Mouse (Mus musculus) liver, embryonic 13.5 days (tissue): ENCODE measurements around the gene Olfr223. TPM values are rescaled to one million over a fixed set of nuclear protein-coding genes. Genes with fewer than 3 reads are reported as not detected.
A peak's percentile ranks its signal among the peaks of the same experiment; 100 is the strongest.
"Not testable (repeated sequence)": the region's sequence is repeated elsewhere in the genome, so short reads cannot be mapped to it uniquely, and the experiment has no call there.

Experiments
- ATAC-seq: fragments of 200-750 bp; cut with Nextera tagmentation; 2 replicates; pipeline ENCODE4 v1.8.0; 2017; ENCODE audit warnings: low read depth, mild to moderate bottlenecking, moderate number of reproducible peaks, moderate library complexity
- DNase-seq: peaks from one replicate; pipeline ENCODE4 v3.0.0; 2022
- H3K27ac ChIP-seq: fragments of 300-500 bp; sonication (generic); 2 replicates; pipeline ENCODE4 v1.5.1; 2015; ENCODE audit warnings: moderate library complexity, mild to moderate bottlenecking, inconsistent platforms
- H3K27me3 ChIP-seq: fragments of 300-500 bp; sonication (generic); 2 replicates; pipeline ENCODE4 v1.6.1; 2015; ENCODE audit warnings: mild to moderate bottlenecking, inconsistent platforms
- H3K36me3 ChIP-seq: fragments of 300-500 bp; sonication (generic); 2 replicates; pipeline ENCODE4 v1.6.1; 2015; ENCODE audit warnings: mild to moderate bottlenecking, inconsistent platforms
- H3K4me1 ChIP-seq: fragments of 300-500 bp; sonication (generic); replicated peaks from 2 replicates; pipeline ENCODE4 v1.6.1; 2015; ENCODE audit warnings: inconsistent platforms
- H3K4me2 ChIP-seq: fragments of 300-500 bp; sonication (generic); 2 replicates; pipeline ENCODE4 v1.6.1; 2015; ENCODE audit warnings: inconsistent platforms, mild to moderate bottlenecking, moderate library complexity
- H3K4me3 ChIP-seq: fragments of 300-500 bp; sonication (generic); replicated peaks from 2 replicates; pipeline ENCODE4 v1.5.1; 2015; ENCODE audit warnings: mild to moderate bottlenecking, inconsistent platforms
- H3K9ac ChIP-seq: fragments of 300-500 bp; sonication (generic); 2 replicates; pipeline ENCODE4 v1.6.1; 2015; ENCODE audit warnings: mild to moderate bottlenecking, inconsistent platforms
- H3K9me3 ChIP-seq: fragments of 300-500 bp; sonication (generic); replicated peaks from 2 replicates; pipeline ENCODE4 v1.6.1; 2016; ENCODE audit warnings: inconsistent platforms
- WGBS: fragments of 180-500 bp; shearing (Covaris S2); methylation state at CpG from one replicate; pipeline ENCODE4 v1.1.7; 2015; ENCODE audit not compliant: insufficient replicate concordance; 5-methylcytosine and 5-hydroxymethylcytosine counted together
- polyA plus RNA-seq: library from polyadenylated mRNA; unstranded; fragments of >200 nt; fragmentation: Nextera tagmentation; extraction: Ambion mirVana; gene quantifications from 2 replicates; pipeline ENCODE4 v1.2.1, GENCODE M21; 2015

The Olfr223 gene
- polyA plus RNA-seq, 1 experiment from 2014 or later, result not detected

DNA sequence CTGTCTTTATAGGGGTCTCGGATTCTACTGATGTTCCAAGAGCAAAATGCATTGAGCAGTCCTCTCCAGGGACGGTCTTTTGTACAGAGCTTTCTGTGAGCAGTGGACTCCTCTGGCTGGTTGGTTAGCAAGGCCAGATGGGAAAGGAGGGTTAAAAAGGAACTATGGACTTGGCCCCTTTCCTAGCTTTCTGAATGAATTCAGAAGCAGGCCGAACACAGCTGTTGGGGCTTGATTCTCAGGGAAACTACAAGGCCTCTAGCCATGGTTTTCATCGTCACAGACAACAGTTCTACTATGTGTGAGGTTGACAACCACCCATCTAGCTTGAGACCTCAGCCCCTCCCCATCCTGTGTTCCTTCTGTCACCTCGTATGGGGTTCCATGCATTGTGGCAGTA lies 36.8 kb upstream of the Olfr223 start:
- Histone ChIP-seq H3K4me2 (no peak overlapping the region), H3K27me3 (no peaks in the 10 kb centered on the region), H3K4me1 (no peaks in the 10 kb centered on the region), H3K9me3 (no peaks in the 10 kb centered on the region), H3K4me3 (no peak overlapping the region), H3K9ac (no peak overlapping the region), H3K27ac (no peak overlapping the region), H3K36me3 (no peaks in the 10 kb centered on the region)
- DNase-seq, result no peak
- ATAC-seq, result no peak
- 57% methylated on average over 5 of the region's 5 CpGs for WGBS

DNA sequence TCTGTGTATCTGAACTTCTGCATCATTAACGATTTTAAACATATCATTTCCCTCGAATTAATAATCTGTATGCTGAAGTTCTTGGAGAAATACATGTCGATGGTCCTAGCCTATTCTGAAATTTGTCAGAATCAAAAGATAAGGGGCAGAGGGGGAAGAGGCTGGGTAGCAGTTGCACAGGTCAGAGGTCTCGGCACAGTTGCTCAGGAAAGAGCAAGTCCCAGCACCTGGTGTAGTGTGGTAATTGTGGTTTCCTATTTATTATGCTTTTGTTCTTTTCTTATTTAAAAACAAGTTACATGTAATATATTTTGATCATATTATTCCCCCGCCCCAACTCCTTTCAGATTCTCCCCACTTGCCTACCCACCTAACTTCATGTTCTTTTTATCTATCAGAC lies 35.1 kb upstream of the Olfr223 start:
- H3K9me3 ChIP-seq, result no peaks in the 10 kb centered on the region
- no peaks in the 10 kb centered on the region for H3K4me1 ChIP-seq
- no peak overlapping the region for H3K4me3 ChIP-seq
- WGBS, result 43% methylated on average over 5 of the region's 5 CpGs
- no peaks in the 10 kb centered on the region for H3K36me3 ChIP-seq
- no peak overlapping the region for H3K4me2 ChIP-seq
- DNase-seq (no peak), ATAC-seq (no peak)
- no peaks in the 10 kb centered on the region for H3K27me3 ChIP-seq
- H3K9ac ChIP-seq, result no peak overlapping the region
- H3K27ac ChIP-seq, result no peak overlapping the region

DNA sequence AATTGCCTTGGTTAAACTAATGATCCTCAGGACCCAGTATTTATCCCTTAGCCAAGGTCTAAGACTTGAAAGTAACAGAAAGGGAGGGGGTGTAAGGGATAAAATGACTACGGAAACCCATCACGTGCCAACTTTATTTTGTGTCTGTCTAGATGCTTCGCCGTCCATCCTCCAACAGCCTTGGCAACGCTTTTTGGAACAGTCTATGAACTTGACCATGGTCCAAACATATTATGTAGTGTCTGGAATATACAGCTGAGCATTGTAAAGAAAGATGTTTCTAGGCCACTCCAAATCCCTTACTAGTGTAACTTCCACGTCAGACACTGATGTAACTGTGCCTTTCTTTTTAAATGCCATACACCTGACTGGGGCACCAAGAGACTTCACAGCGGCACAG lies 33.1 kb upstream of the Olfr223 start:
- Histone ChIP-seq H3K4me2 (no peak overlapping the region), H3K4me3 (no peak overlapping the region), H3K27me3 (0 out of 2 replicates have a peak, but pooled peaks cover 3% of the 10 kb centered on the region), H3K36me3 (no peaks in the 10 kb centered on the region), H3K9ac (no peak overlapping the region), H3K27ac (no peak overlapping the region), H3K4me1 (no peaks in the 10 kb centered on the region), H3K9me3 (no peaks in the 10 kb centered on the region)
- ATAC-seq, result no peak
- no peak for DNase-seq
- 73% methylated on average over 7 of the region's 7 CpGs for WGBS

DNA sequence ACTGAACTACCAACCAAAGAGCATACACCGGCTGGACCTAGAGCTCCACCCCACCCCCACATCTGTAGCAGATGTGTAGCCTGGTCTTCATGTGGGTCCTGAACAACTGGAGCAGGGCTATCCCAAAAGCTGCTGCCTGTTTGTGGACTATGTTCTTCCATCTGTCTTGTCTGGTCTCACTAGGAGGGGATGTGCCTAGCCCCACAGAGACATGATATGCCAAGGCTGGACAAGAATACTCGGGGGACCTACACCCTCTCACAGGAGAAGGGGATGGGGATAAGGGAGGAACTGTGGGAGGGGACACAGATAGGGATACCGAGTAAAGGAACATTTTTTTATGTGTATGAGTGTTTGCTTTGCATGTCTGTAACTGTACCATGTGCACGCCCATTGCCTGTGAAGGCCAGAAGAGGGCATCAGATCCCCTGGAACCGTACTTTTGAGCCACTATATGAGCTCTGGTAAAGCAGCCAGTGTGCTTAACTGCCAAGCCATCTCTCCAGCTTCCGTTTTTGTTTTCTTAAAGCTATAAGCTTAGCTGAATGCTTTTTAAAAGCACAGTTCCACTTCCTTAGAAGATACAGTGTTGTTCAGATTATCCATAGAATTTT lies 31.0 kb upstream of the Olfr223 start:
- ATAC-seq (no peak; the same call in 1 of the 2 replicates), DNase-seq (peak; percentile 16)
- WGBS, result 21% methylated on average over 6 of the region's 6 CpGs

DNA sequence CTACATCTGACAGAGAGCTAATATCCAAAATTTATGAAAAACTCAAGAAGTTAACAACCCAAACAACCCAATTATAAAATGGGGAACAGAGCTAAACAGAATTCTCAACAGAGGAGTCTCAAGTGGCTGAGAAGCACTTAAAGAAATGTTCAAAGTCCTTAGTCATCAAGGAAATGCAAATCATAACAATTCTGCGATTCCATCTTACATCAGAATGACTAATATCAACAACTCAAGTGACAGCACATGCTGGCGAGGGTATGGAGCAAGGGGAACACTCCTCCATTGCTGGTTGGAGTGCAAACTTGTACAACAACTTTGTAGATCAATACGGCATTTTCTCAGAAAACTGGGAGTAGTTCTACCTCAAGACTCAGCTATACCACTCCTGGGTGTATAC lies 29.1 kb upstream of the Olfr223 start:
- no peak overlapping the region for H3K4me2 ChIP-seq
- no peak overlapping the region for H3K9ac ChIP-seq
- WGBS, result 50% methylated on average over 3 of the region's 3 CpGs
- H3K9me3 ChIP-seq, result no peaks in the 10 kb centered on the region
- H3K4me3 ChIP-seq, result no peak overlapping the region
- H3K27me3 ChIP-seq, result 0 out of 2 replicates have a peak, but pooled peaks cover 6% of the 10 kb centered on the region
- ATAC-seq, result no peak
- H3K36me3 ChIP-seq, result no peaks in the 10 kb centered on the region
- H3K27ac ChIP-seq, result no peak overlapping the region
- no peak for DNase-seq
- H3K4me1 ChIP-seq, result no peaks in the 10 kb centered on the region

More for the DNA sequence above, 31.0 kb upstream of the Olfr223 start:
- H3K4me2 ChIP-seq, result no peak overlapping the region
- H3K9ac ChIP-seq, result no peak overlapping the region
- H3K27me3 ChIP-seq, result 0 out of 2 replicates have a peak, but pooled peaks cover 6% of the 10 kb centered on the region
- no peaks in the 10 kb centered on the region for H3K36me3 ChIP-seq
- H3K4me1 ChIP-seq, result no peaks in the 10 kb centered on the region
- H3K9me3 ChIP-seq, result no peaks in the 10 kb centered on the region
- no peak overlapping the region for H3K4me3 ChIP-seq
- no peak overlapping the region for H3K27ac ChIP-seq

DNA sequence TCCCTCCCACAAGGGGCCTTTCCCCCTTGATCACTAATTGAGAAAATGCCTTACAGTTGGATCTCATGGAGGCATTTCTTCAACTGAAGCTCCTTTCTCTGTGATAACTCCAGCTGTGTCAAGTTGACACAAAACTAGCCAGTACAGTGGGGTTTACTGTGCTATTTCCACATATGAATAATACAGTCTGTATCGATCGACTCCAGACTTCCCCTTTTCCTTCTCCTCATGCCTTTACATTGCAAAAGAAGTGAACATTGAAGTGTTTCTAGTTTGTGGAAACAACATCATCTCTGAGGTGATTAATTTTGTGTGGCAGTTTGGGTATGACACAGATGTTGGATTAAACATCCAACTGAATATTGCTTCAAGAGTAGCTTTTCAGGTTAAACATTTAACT lies 23.9 kb upstream of the Olfr223 start:
- not testable (repeated sequence) for DNase-seq

GRCm38 (mm10) chr11:59614120-59614519 lies 21.0 kb upstream of the Olfr223 start:
- H3K4me1 ChIP-seq, result no peaks in the 10 kb centered on the region
- peaks cover 5% of the 10 kb centered on the region; the same call in 1 of the 2 replicates for H3K27me3 ChIP-seq
- H3K27ac ChIP-seq, result no peak overlapping the region
- no peak overlapping the region for H3K4me2 ChIP-seq
- no peak for DNase-seq
- 45% methylated on average over 4 of the region's 4 CpGs for WGBS
- H3K9me3 ChIP-seq, result no peaks in the 10 kb centered on the region
- H3K4me3 ChIP-seq, result no peak overlapping the region
- ATAC-seq, result no peak
- H3K9ac ChIP-seq, result no peak overlapping the region
- H3K36me3 ChIP-seq, result no peaks in the 10 kb centered on the region

More for the DNA sequence above, 23.9 kb upstream of the Olfr223 start:
- H3K9ac ChIP-seq, H3K36me3 ChIP-seq, H3K4me2 ChIP-seq, H3K4me3 ChIP-seq, ATAC-seq, H3K4me1 ChIP-seq, H3K9me3 ChIP-seq, H3K27ac ChIP-seq: not testable (repeated sequence)
- peaks cover 10% of the 10 kb centered on the region; the same call in 1 of the 2 replicates for H3K27me3 ChIP-seq
- 71% methylated on average over 2 of the region's 2 CpGs for WGBS

- Histone ChIP-seq H3K27me3 (peaks cover 5% of the 10 kb centered on the region; the same call in 1 of the 2 replicates), H3K9ac (no peak overlapping the region), H3K4me1 (no peaks in the 10 kb centered on the region), H3K27ac (no peak overlapping the region), H3K9me3 (no peaks in the 10 kb centered on the region), H3K36me3 (no peaks in the 10 kb centered on the region), H3K4me3 (no peak overlapping the region), H3K4me2 (no peak overlapping the region)
- DNase-seq (no peak), ATAC-seq (no peak)
- 65% methylated on average over 5 of the region's 5 CpGs for WGBS
These were observed 18.6 kb upstream of the Olfr223 start for GRCm38 (mm10) chr11:59611646-59612045.

GRCm38 (mm10) chr11:59602287-59602686 lies 9.2 kb upstream of the Olfr223 start:
- no peaks in the 10 kb centered on the region for H3K36me3 ChIP-seq
- no peak for ATAC-seq
- 0 out of 2 replicates have a peak, but pooled peaks cover 3% of the 10 kb centered on the region for H3K27me3 ChIP-seq
- WGBS, result 38% methylated on average over 1 of the region's 1 CpGs
- no peak for DNase-seq
- no peaks in the 10 kb centered on the region for H3K4me1 ChIP-seq
- no peak overlapping the region for H3K9ac ChIP-seq
- H3K4me2 ChIP-seq, result no peak overlapping the region
- no peak overlapping the region for H3K4me3 ChIP-seq
- no peaks in the 10 kb centered on the region for H3K9me3 ChIP-seq
- no peak overlapping the region for H3K27ac ChIP-seq

DNA sequence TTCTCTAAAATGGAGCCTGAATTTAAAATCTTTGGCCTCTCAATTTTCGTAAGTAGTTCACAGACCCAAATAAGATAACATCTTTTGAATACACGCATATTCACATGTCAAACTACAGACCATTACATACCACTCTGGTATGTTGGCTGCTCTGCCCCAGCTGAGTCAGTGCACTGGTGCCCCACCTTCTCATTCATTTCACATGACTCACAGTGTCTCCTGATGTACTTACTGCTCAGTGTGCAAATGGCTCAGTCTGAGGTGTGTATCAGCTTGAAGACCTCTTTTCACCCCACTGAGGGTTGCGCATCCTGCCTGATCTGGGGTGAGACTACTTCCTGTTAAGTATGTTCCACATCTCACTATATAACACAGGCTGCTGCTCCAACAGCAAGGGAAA lies 7.8 kb upstream of the Olfr223 start:
- H3K27me3 ChIP-seq, result 0 out of 2 replicates have a peak, but pooled peaks cover 3% of the 10 kb centered on the region
- ATAC-seq (no peak), DNase-seq (no peak)
- no peaks in the 10 kb centered on the region for H3K36me3 ChIP-seq
- no peak overlapping the region for H3K4me2 ChIP-seq
- no peak overlapping the region for H3K27ac ChIP-seq
- no peaks in the 10 kb centered on the region for H3K9me3 ChIP-seq
- WGBS, result 61% methylated on average over 3 of the region's 3 CpGs
- H3K9ac ChIP-seq, result no peak overlapping the region
- H3K4me3 ChIP-seq, result no peak overlapping the region
- no peaks in the 10 kb centered on the region for H3K4me1 ChIP-seq

GRCm38 (mm10) chr11:59599211-59599610 lies 6.1 kb upstream of the Olfr223 start:
- Histone ChIP-seq H3K9ac (no peak overlapping the region), H3K27me3 (0 out of 2 replicates have a peak, but pooled peaks cover 3% of the 10 kb centered on the region), H3K9me3 (no peaks in the 10 kb centered on the region), H3K27ac (no peak overlapping the region), H3K36me3 (no peaks in the 10 kb centered on the region), H3K4me1 (no peaks in the 10 kb centered on the region), H3K4me2 (no peak overlapping the region), H3K4me3 (no peak overlapping the region)
- ATAC-seq, result no peak
- DNase-seq, result no peak
- 55% methylated on average over 7 of the region's 7 CpGs for WGBS

DNA sequence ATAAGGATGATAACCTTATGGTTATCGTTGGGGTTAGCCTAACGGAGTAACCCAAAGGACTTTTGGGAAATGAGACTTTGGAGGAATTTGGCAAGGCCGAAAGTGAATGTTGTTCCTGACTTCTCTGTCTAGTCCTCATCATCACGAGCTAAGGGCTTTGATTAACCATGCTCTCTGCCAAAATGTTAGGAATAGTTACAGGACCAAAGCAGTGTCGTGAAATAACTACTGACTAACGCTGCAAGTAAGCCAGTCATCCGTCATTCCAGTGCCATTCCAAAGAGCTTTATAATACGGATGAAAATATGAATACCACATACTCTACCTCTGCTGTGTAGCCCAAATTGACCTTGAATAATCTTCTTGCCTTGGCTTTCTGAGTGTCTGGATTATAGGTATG lies 3.9 kb upstream of the Olfr223 start:
- H3K9ac ChIP-seq, result no peak overlapping the region
- 61% methylated on average over 8 of the region's 8 CpGs for WGBS
- H3K36me3 ChIP-seq, result no peaks in the 10 kb centered on the region
- no peak overlapping the region for H3K4me2 ChIP-seq
- no peaks in the 10 kb centered on the region for H3K9me3 ChIP-seq
- H3K4me3 ChIP-seq, result no peak overlapping the region
- DNase-seq (no peak), ATAC-seq (no peak)
- H3K27me3 ChIP-seq, result no peaks in the 10 kb centered on the region
- no peaks in the 10 kb centered on the region for H3K4me1 ChIP-seq
- no peak overlapping the region for H3K27ac ChIP-seq
